Mouse (Mus musculus): ENCODE results near the gene Mybbp1a. TPM values are rescaled to one million over a fixed set of nuclear protein-coding genes. Genes with fewer than 3 reads are reported as not detected.
A peak's percentile ranks its signal among the peaks of the same experiment; 100 is the strongest.
"Not testable (repeated sequence)": the region's sequence is repeated elsewhere in the genome, so short reads cannot be mapped to it uniquely, and the experiment has no call there.

Gene Mybbp1a
- total RNA-seq, 1 experiment from 2014 or later: 73.4 TPM

DNA sequence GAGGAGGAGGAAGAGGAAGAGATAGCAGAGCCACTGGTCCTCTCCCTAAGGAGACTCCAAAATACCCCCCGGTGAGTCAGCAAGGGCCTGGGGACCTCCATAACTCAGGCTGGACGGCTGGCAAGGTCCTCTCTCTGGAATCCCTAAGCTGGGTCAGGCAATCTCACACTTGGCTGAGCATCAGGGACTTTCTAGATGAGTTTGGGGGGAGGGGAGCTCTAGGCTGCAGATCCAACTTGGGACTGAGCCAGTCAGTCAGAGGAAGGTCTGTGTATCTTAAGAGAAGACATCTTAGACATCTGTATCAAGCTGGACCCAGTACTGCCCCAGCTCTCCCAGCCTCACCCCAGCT is 5.5 kb upstream of the Mybbp1a start:
- no peak for ATAC-seq (ENCODE audit: extremely low read depth, insufficient number of reproducible peaks, low FRiP score, poor library complexity, severe bottlenecking)

GRCm38 (mm10) chr11:72436271-72436670 is 4.9 kb upstream of the Mybbp1a start:
- ATAC-seq (ENCODE audit: extremely low read depth, insufficient number of reproducible peaks, low FRiP score, poor library complexity, severe bottlenecking): no peak

DNA sequence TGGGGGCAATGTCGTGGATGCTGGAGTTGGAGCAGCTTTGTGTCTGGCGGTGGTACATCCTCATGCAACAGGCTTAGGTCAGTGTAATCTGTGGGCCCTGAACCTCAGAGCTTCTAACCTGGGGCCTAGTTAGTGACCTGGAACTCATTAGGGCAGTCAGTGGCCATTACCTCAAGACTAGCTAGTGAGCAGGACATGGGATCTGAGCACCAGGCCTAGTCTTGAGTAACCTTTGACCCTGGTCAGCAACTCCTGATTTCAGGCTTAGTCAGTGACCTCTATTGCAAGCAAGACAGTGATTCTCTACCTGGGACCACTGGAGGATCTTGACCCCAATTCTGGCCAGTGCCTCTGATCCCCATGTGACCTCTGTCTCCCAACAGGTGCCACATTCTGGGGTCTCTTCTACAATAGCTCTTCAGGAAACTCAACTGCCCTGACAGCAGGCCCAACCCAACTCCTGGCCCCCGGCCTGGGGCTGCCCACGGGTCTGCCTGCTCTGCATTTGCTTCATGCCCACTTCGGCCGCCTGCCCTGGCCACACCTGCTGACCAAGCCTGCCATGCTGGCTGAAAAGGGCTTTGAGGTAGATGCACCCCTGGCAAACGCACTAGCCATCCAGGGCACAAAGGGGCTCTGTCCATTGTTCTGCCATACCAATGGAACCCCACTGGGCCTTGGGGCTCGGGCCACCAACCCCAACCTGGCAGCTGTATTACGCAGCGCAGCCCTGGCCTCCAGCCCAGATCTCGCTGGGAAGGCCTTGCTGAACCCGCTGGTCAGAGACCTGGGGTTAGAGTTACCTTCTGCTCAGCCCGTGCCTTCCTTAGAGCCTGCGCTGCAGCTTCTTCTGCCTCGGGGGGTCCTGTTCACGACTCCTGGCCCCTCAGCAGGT is 4.2 kb upstream of the Mybbp1a start:
- no peak for ATAC-seq (ENCODE audit: extremely low read depth, insufficient number of reproducible peaks, low FRiP score, poor library complexity, severe bottlenecking)

- ATAC-seq (ENCODE audit: extremely low read depth, insufficient number of reproducible peaks, low FRiP score, poor library complexity, severe bottlenecking): no peak
These were observed 2.7 kb upstream of the Mybbp1a start for GRCm38 (mm10) chr11:72438411-72438810.

DNA sequence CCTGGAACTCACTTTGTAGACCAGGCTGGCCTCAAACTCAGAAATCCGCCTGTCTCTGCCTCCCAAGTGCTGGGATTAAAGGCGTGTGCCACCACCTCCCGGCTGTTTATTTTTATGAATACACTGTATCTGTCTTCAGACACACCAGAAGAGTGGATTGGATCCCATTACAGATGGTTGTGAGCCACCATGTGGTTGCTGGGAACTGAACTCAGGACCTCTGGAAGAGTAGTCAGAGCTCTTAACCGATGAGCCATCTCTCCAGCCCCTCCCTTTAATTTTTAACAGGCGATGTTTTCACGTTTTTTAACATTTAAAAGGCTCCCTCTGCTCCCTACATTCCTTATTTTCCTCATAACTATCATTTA is 574 bp upstream of the Mybbp1a start:
- ATAC-seq (ENCODE audit: extremely low read depth, insufficient number of reproducible peaks, low FRiP score, poor library complexity, severe bottlenecking): not testable (repeated sequence)

- peak; percentile 74 for ATAC-seq (ENCODE audit: extremely low read depth, insufficient number of reproducible peaks, low FRiP score, poor library complexity, severe bottlenecking)
These were observed 5.4 kb downstream of the Mybbp1a start for GRCm38 (mm10) chr11:72446311-72447105.

- ATAC-seq (ENCODE audit: extremely low read depth, insufficient number of reproducible peaks, low FRiP score, poor library complexity, severe bottlenecking): no peak
These were observed 6.3 kb downstream of the Mybbp1a start for GRCm38 (mm10) chr11:72447475-72447874.

DNA sequence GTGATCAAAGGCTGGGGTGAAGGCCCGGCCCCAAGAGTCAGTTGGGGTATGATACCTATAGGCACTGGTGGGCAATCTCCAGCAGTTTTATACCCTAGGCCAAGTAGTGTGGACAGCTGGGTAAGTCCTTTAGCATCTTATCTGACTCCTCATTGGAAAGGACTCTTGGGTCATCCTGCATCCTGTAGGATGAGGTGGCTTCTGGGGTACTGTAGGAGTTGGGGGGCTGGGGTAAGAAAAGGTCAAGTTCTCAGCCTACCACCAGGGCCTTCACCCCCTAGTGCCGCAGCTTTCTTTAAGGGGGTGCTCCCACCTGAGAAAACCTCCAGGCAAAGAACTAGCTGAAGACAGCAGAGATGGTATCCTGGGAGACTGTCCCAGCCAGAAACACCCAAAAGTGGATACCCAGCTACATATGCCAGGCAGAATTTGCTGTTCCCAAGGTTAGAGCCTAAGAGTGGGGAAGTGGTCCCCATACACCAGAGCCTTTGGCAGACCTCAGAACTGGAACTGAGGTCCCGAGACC is 11.0 kb downstream of the Mybbp1a start:
- no peak for ATAC-seq (ENCODE audit: extremely low read depth, insufficient number of reproducible peaks, low FRiP score, poor library complexity, severe bottlenecking)

GRCm38 (mm10) chr11:72453105-72453953 is 12.2 kb downstream of the Mybbp1a start:
- no peak for ATAC-seq (ENCODE audit: extremely low read depth, insufficient number of reproducible peaks, low FRiP score, poor library complexity, severe bottlenecking)

DNA sequence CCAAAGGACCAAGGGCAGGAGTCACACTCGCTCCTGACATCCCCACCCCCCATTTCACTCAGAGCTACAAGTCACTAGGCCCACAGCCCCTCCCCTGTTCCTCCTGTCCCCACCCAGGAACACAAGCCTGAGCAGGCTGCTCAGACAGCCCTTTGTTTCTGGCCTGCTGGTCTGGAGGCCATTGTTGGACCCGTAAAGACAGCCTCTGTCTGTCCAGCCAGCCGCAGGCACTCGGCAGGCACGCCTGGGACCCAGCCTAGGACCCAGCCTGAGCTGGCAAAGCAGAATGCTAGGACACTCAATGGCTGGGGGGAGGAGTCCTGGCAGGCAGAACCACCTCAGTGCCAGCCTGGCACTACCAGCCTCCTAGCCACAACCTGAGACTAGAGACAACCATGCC is 14.5 kb downstream of the Mybbp1a start:
- no peak for ATAC-seq (ENCODE audit: extremely low read depth, insufficient number of reproducible peaks, low FRiP score, poor library complexity, severe bottlenecking)

DNA sequence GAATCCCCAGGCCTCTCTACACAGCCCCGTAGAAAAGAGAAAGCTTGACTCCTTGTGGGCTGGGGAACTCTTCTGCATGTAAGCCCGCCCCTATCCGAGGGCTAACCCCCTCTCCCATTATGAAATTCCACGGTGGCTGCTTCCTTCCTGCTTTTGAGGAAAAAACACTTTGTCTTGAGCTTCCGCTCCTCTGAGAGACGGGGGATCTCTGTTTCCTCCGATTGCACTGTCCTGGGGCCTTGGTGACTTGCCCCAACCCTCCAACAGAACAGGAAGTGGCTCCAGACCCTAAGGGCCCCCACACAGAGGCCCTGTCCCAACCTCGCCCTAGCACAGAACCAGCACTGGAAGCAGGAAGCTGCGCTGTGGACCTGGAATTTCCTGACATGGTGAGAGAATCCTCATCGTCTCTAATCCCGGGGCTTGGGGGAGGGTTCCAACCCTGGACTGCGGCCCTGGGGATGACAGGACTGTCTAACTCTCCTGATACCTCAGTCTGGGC is 16.9 kb downstream of the Mybbp1a start:
- no peak for ATAC-seq (ENCODE audit: extremely low read depth, insufficient number of reproducible peaks, low FRiP score, poor library complexity, severe bottlenecking)

- no peak for ATAC-seq (ENCODE audit: extremely low read depth, insufficient number of reproducible peaks, low FRiP score, poor library complexity, severe bottlenecking)
These were observed 17.3 kb downstream of the Mybbp1a start for GRCm38 (mm10) chr11:72458502-72458901.

DNA sequence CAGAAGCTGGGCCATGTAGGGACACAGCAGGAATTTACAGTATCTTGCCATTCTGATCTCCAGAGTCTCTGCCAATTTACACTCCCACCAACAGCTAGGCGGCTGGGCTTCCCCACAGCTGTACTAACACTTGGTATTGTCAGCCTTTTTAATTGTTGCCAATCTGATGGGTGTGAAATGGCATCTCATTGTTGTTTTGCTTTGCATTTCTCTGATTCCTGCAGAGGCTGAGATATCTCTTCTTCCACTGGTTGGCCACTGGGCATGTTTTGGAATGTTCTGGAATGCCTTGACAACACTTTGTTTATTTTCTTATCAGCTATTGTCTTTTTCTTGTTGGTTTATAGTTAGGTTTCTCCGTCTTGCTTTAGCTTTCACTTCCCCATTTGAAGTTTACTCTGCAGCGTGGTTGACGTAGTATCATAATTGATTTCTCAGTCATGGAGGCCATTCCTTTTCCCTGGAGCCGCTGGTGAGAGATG is 20.4 kb downstream of the Mybbp1a start:
- peak; percentile 40; the same call in 1 of the 2 replicates for ATAC-seq (ENCODE audit: extremely low read depth, insufficient number of reproducible peaks, low FRiP score, poor library complexity, severe bottlenecking)

DNA sequence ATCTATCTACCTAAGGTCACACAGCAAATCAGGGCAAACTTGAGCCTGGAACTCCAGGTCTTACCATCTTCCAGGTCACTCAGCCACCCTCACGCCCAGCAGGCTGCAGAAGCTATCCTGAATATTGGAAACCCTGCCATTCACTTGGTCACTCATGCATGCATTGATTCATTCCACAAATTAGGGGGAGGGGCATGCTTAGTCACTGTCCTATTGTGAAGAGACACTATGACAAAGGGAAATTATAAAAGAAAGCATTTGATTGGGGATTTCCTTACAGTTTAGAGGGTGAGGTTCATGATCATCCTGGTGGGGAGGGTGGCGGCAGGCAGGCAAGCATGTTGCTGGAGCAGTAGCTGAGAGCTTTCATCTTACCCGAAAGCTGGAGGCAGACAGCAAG is 23.7 kb downstream of the Mybbp1a start:
- ATAC-seq (ENCODE audit: extremely low read depth, insufficient number of reproducible peaks, low FRiP score, poor library complexity, severe bottlenecking): no peak

DNA sequence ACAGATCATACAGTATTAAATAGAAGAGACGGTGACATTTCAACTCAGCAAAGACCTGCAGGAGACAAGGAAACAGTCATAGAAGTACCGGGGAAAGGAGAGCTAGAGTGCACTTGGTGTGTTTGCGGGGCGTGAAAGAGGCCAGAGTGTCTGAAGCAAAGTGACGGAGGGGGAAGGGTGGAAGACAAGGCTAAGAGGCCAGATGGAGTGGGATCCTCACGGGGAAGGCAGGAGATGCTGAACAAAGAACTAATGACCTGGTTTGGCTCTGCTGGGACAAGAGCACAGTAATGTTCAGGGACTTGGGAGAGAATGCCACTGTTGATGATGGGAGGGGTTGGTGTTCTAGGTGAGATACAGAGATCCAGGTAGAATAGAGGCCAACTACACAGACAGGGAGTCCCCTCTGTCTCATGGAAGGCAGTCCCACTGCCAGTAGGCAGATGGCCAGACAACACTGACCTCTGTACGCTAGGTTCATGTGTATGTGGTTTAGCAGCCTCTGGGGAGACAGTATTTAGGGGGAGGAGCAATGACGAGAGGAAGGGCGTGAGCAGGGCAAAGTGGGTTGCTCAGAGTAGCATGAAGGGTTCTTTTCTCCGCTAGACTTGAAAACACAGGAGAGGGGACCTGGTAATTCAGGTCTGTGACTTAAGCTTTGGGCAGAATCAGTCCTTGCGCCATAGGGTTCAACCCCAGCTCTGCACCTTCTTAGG is 25.0 kb downstream of the Mybbp1a start:
- peak; percentile 68 for ATAC-seq (ENCODE audit: extremely low read depth, insufficient number of reproducible peaks, low FRiP score, poor library complexity, severe bottlenecking)

GRCm38 (mm10) chr11:72466694-72467507 is 25.7 kb downstream of the Mybbp1a start:
- ATAC-seq (ENCODE audit: extremely low read depth, insufficient number of reproducible peaks, low FRiP score, poor library complexity, severe bottlenecking): peak; percentile 39; the same call in 1 of the 2 replicates

GRCm38 (mm10) chr11:72468525-72468924 is 27.4 kb downstream of the Mybbp1a start:
- ATAC-seq (ENCODE audit: extremely low read depth, insufficient number of reproducible peaks, low FRiP score, poor library complexity, severe bottlenecking): no peak
